Mouse (Mus musculus) gastrocnemius, adult 2 months (tissue): Measurements from ENCODE around the gene Rita1. TPM values are rescaled to one million over a fixed set of nuclear protein-coding genes. Genes with fewer than 3 reads are reported as not detected.
A peak's percentile ranks its signal among the peaks of the same experiment; 100 is the strongest.

ENCODE experiments used
- DNase-seq: peaks from one replicate; pipeline ENCODE4 v3.0.0; 2022
- H3K27ac ChIP-seq: fragments of 200-600 bp; 2 replicates; pipeline ENCODE4 v1.8.1; 2022; ENCODE audit warnings: mild to moderate bottlenecking
- H3K4me3 ChIP-seq: fragments of 200-600 bp; 2 replicates; pipeline ENCODE4 v1.8.1; 2022; ENCODE audit warnings: mild to moderate bottlenecking, moderate library complexity
- CTCF ChIP-seq: fragments of 200-600 bp; IDR thresholded peaks from 2 replicates; pipeline ENCODE4 v1.8.1; 2022; ENCODE audit warnings: antibody characterized with exemption, mild to moderate bottlenecking, moderate library complexity
- intact Hi-C: fragments of 180-260 bp; cut with DNase I; formaldehyde crosslinking; loops from one replicate; pipeline ENCODE4 v1.15.1; 2025
- total RNA-seq, 2 experiments: library from RNA; stranded (reverse); gene quantifications; 2 replicates each; pipeline ENCODE4 v1.2.3; 2021

Gene Rita1
- total RNA-seq, 2 experiments from 2014 or later = 4.9 to 6.6 TPM

GRCm38 (mm10) chr5:120587940-120588568 lies 24.3 kb downstream of the Rita1 start:
- H3K4me3 ChIP-seq = peak overlapping the region; percentile 99
- no peak for DNase-seq
- peak overlapping the region; percentile 92 for H3K27ac ChIP-seq
- intact Hi-C loops = loop anchor here (2.0 to 5.0 kb wide), 2 partner anchors 25 to 76 kb away; partner anchors contain the start of gene Slc8b1
- no peak for TF ChIP-seq CTCF

- DNase-seq = peak; percentile 66
- intact Hi-C loops = loop anchor here (5.0 kb wide), 1 partner anchor 75 kb away; the partner anchor contains the start of gene Slc8b1
- peak overlapping the region; percentile 92 for H3K27ac ChIP-seq
- peak overlapping the region; percentile 99 for H3K4me3 ChIP-seq
- TF ChIP-seq CTCF = no peak
Measured at GRCm38 (mm10) chr5:120587616-120587926, 24.8 kb downstream of the Rita1 start.

GRCm38 (mm10) chr5:120586741-120587615 lies 25.4 kb downstream of the Rita1 start:
- TF ChIP-seq CTCF = no peak
- Histone ChIP-seq H3K4me3 (peak overlapping the region; percentile 99), H3K27ac (peak overlapping the region; percentile 92)
- intact Hi-C loops = loop anchor here (5.0 kb wide), 1 partner anchor 75 kb away; the partner anchor contains the start of gene Slc8b1
- peak; percentile 58 for DNase-seq

DNA sequence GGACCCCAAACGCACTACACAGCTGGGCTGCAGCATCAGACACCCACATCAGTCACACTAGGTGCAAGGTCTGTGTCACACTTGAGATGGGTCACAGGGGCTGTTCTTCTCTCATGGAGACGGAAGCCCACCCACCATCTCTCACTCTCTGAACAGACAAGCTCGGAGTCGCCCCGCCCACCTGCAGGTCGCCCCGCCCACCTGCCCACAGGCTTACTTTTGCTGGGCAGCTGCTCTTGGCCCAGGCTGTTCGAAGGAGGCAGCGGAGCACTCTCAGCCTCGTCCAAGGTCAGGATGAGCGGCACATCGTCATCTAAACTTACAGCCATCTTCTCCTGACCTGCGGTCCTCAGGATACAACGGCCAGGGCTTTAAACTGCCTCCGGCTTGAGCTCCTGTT lies 27.4 kb downstream of the Rita1 start:
- DNase-seq = no peak
- no peak overlapping the region for H3K4me3 ChIP-seq
- 0 out of 2 replicates have a peak overlapping the region, but pooled peaks have one; percentile 25 for H3K27ac ChIP-seq
- no peak for TF ChIP-seq CTCF
- intact Hi-C loops = loop anchor here (5.0 kb wide), 1 partner anchor 73 kb away; the partner anchor contains the start of gene Slc8b1

- Histone ChIP-seq H3K4me3 (no peak overlapping the region), H3K27ac (peak overlapping the region; percentile 61)
- intact Hi-C loops = no loop called here
- no peak for DNase-seq
- no peak for TF ChIP-seq CTCF
Measured at GRCm38 (mm10) chr5:120583511-120583910, 28.9 kb downstream of the Rita1 start.

DNA sequence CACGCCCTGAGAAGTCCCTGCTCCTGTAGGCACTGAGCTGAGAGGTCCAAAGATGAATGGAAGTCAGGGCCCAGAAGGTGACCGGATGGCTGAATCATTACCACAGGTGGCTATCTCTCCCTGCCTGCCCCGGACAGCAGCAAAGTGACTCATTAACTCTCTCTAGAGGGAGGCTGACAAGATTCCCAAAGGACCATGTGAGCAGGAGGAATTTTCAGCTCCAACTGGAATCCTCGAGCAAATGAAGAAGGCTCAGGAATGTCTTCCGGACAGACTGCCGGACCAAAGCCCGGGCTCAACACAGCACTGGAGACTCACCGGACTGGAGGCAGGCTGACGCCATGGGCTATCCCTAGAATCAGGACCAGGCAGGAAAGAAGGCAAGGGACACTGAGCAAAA lies 30.4 kb downstream of the Rita1 start:
- no peak for TF ChIP-seq CTCF
- intact Hi-C loops = no loop called here
- DNase-seq = peak; percentile 8
- Histone ChIP-seq H3K4me3 (0 out of 2 replicates have a peak overlapping the region, but pooled peaks have one; percentile 13), H3K27ac (peak overlapping the region; percentile 61)

DNA sequence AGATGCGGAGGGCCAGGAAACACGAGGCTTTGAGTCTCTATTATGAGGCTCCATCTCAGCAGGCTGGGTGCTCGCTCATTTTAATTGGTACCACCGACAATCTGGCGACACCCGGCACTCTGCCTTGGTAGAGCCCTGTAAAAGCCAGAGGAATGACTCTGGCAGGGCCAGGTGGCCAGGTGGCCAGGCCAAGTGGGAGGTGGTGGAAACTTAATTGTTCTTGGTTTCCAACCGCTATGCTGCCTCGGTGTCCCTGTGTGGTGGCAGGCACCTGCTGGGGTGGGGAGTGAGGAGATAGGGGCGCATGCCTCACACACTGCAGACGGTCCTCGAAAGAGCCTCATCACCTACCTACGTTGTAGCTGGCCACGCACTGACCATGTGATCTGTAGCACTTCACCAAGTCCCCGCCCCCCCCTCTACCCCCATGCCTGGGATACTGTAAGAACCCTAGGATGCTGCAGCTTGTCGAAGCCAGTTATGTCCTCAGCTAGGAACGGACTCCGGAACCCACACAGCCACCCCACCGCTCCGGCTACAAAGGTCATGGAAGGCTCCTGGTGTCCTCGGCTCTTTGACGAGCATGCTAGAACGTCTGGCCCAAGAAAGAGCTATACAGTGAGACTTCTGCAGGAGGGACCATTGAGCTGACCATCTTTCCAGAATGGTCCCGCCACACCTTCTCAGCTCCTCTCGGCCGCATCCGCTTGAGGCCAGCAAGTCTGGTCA lies 32.3 kb downstream of the Rita1 start:
- intact Hi-C loops = loop anchor here (1.0 kb wide), 1 partner anchor 18 kb away; no protein-coding TSS in a partner anchor
- H3K27ac ChIP-seq = peak overlapping the region; percentile 94
- no peak for TF ChIP-seq CTCF
- peak; percentile 9 for DNase-seq
- H3K4me3 ChIP-seq = peak overlapping the region; percentile 65

- Histone ChIP-seq H3K27ac (peak overlapping the region; percentile 94), H3K4me3 (peak overlapping the region; percentile 65)
- intact Hi-C loops = loop anchor here (1.0 kb wide), 1 partner anchor 17 kb away; no protein-coding TSS in a partner anchor
- no peak for TF ChIP-seq CTCF
- peak; percentile 89 for DNase-seq
Measured at GRCm38 (mm10) chr5:120579211-120579897, 33.0 kb downstream of the Rita1 start.

DNA sequence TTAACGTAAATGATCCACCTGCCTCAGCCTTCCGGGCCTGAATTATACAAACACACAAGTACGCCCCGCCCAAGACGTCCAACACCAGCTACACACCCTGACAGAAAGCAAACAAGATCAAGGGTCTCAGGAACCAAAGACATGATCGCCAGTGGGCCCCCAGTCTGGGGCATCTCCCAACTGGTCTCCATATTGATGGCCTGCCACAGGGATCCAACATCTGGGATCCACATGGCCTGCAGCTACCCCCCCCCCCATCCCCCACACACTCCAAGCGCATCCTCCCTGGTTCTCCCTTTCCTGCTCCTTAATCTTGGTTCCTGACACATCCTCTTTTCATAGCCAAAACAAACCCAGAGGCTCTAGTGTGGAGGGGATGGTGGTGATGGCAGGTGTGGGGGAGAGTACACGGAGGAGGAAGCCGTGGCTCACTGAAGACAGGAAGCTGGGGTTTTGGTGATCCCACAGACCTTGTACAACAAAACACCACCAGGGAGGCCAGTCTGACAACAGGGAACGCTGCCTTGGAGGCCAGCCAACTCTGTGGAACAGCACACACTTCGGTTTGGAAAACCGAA lies 33.8 kb downstream of the Rita1 start:
- intact Hi-C loops = loop anchor here (1.0 kb wide), 1 partner anchor 16 kb away; no protein-coding TSS in a partner anchor
- no peak for TF ChIP-seq CTCF
- DNase-seq = peak; percentile 76
- peak overlapping the region; percentile 65 for H3K4me3 ChIP-seq
- H3K27ac ChIP-seq = peak overlapping the region; percentile 94

DNA sequence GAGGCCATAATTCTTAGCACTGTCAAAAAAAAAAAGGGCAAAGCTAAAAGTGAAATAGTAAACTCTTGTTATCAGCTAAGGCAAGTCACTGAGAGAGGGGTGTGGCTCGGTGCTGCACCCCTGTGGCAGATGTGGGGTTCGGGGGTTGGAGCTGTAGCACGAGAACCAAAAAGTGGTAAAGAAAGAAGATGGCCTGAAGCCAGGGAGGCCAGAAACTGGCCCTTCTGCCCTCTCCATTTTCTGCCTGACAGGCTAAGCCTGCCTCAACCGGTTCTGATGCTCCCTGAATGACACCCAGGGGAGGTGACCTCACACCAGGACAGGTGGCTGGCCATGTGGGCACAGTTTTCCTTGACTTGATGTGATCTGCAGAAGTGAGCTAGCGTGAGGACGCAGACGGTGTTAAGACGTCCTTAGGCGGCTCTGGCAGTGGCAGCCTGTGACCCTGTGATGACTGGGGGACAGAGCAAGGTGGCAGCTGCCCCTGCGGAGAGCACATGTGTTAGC lies 34.4 kb downstream of the Rita1 start:
- peak; percentile 35; the same call in 1 of the 2 replicates for TF ChIP-seq CTCF
- H3K4me3 ChIP-seq = no peak overlapping the region
- peak; percentile 63 for DNase-seq
- H3K27ac ChIP-seq = peak overlapping the region; percentile 94
- intact Hi-C loops = no loop called here

GRCm38 (mm10) chr5:120576781-120577301 lies 35.5 kb downstream of the Rita1 start:
- H3K4me3 ChIP-seq = no peak overlapping the region
- TF ChIP-seq CTCF = no peak
- intact Hi-C loops = no loop called here
- DNase-seq = peak; percentile 64
- H3K27ac ChIP-seq = peak overlapping the region; percentile 94
